Mouse (Mus musculus) fat pad, adult 2 months (tissue): Measurements from ENCODE around the gene Ephb2.

Source experiments
- DNase-seq: peaks from one replicate; pipeline ENCODE4 v3.0.0-alpha.2; 2011; ENCODE audit warnings: low read depth, low spot score; ENCODE audit errors: extremely low read depth

Ephb2 gene

GRCm38 (mm10) chr4:136765080-136765479 lies 70.7 kb downstream of the Ephb2 start:
- no peak for DNase-seq

DNA sequence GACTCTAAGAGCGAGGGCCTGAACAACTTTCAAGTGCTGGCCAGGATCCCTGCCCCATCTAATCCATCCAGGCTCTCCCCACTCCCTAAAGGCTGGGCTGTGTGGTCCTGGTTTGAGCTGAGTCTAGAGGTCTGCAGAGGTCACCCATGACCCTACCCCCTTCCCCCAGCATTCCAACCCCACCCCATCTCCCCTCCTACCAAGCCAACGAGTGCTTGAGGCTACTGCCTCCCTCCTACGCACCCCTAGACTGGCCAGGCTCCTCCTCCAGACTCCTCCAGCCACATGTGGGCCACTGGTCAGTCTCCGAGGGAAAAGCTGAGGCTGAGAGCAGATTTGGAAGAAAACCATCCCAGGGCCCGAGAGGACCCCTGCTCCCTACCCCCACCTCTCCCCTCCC lies 72.4 kb downstream of the Ephb2 start:
- DNase-seq, result no peak

- DNase-seq, result no peak
Measured at GRCm38 (mm10) chr4:136761713-136762380, 73.9 kb downstream of the Ephb2 start.

DNA sequence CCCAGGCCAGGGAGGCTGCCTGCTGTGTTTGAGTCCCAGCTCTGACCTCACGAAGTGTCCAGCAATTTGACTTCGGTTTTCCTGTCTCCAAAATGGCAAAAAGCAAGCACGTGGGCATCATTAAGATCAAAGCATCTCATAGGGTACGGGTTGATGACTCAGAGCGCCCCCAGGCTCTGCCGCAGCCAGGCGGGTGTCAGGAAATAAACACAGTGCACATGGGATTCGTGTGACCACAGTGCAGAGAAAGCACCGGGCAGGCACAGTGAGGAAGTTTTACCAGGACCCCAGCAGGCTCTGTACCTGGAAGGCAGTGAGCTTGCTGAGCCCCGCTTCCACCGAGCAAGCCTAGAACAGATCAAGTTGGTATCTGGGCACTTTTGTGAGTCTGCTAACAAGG lies 74.9 kb downstream of the Ephb2 start:
- no peak for DNase-seq

DNA sequence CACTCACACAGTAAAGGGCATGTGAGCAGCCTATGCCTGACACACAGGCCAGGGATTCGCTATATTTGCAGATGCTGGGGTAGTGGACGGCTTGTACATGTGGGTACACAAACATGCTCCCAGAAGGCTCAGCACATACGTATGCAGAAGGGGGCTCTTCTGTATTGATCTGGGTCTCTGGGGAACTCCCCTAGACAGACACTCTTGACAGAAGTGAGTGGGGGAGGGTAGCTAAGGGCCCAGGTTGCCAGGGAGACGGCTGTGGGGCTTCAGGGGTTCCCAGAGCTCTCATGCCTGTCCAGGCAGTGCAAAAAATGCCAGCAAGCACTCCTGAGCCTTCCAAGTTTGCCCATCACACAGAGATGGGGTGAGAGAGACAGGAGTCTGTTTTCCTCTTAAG lies 78.7 kb downstream of the Ephb2 start:
- DNase-seq, result no peak

DNA sequence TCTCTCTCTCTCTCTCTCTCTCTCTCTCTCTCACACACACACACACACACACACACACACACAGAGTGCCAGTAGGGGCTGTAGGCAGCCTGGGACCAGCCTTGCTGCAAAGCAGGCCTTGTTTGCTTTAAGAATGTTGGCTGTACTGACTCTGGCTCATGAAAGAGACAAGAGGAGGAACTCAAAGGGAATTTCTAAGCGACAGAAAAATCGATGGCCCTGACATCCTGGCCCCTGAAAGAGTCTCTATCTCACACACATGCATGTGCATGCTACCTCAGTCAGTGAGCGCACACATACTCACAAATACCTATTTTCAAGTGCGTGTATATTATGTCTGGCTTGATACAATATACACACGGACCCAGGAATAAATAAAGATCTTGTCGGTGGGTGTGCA lies 79.3 kb downstream of the Ephb2 start:
- no peak for DNase-seq

GRCm38 (mm10) chr4:136755364-136755811 lies 80.4 kb downstream of the Ephb2 start:
- no peak for DNase-seq

DNA sequence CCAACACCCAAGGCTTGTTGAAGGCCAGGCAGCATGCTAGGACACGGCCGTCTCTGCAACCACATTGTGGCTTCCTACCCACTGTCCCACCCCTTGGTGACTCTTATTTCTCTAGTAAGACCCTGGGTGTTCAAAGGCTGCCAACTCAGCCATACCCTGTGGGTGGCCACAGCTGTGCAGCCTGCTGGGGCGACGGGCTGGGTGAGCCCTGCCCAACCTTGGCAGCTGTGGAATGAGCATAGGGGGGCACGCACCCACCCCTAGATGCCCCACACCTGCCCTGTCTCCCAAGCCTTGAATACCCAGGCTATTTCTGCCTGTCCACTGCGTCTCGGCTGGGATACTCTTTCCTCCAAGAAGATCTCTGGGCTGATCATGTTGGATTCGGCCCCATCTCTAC lies 81.5 kb downstream of the Ephb2 start:
- DNase-seq, result no peak

GRCm38 (mm10) chr4:136751355-136752020 lies 84.3 kb downstream of the Ephb2 start:
- DNase-seq, result no peak

DNA sequence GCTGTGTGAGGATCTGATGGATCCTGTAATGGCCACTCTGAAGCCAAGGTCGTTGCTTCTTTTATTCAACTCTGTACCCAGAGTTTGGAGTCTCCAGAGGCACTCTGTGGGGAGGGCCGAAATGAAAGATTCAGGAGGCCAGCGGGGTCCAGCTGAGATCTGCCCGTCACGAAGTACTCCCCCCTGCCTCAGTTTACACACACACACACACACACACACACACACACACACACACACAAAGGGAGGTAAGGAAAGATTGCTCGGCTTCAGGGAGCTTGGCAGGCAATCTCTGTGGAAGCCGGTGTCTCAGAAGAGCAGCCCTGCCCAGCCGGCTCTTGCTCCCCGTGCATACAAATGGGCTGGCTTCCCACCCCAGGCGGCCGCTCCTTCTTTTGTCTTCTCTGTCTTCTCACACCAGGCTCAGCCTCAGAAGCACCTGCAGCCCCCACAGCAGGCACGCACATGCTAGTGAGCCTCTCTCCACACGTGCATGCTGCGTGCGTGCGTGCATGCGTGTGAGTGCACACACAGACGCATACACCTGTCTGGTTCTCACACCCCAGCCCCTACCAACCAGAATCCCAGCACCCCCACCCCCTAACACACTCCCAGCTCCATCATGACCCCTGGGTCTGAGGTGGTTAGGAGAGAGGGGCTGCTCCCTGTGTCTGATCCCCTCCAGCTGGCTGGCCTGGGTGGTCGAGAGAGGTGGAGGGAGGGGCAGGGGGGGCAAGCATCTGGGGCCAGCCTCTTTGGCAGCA lies 85.0 kb downstream of the Ephb2 start:
- no peak for DNase-seq

DNA sequence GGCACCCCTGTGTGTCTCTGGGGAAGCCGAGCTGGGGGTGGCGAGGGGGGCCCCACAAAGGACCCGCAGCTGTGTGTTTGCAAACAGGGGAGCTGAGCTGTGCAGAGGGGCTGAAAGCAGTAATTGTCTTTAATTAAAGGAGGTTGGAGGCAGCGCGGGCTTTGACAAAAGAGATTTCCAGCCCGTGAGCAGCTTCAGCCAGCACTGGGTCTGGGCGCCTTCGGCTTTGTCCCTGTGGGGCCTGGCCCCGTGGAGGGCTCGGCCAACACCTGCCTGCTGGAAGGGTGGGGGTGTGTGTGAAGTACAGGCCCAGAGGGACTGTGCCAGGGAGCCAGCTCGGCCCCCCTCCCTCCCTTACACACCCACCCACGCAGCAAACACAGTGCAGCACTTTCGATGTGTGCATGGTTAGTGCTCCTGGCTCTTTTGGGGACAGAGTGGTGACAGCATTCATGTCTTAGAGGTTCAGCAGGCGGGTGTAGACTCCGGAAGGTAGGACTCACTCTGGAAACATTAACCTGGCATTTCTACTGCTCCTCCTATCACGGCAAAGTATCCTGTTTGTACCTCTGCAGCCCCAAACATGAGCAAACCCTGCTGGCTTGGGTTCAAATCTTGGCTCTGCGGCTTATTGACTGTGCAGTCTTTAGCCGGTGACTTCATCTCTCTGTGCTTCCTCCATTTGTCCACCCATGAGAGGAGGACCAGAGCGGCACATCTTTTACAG lies 85.8 kb downstream of the Ephb2 start:
- DNase-seq, result no peak

- no peak for DNase-seq
Measured at GRCm38 (mm10) chr4:136749431-136749830, 86.4 kb downstream of the Ephb2 start.

DNA sequence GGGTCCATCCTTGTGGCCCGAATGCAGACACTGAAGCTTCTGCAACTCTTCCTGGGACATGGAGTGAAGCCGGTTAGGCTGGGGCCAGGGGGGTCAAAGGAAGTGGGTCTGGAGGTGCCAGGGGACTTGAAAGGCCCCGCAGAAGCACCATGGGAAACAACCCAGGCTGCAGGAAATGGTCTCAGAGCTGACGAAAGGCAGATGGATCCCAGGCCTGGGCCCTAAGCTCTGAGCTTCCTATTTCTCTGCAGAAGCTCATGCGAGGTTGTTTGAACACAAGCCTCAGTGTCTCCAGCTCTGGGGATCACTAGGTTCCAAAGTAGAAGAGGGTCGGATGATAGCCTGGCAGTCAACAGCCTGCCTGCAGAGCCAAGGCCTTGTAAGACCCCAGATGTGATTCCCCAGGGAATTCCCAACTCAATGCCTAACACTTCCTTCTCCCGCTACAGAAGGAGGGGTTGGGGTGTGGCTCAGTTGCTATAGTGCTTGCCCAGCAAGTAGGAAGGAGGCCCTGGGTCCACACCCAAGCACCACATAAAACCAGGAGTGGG lies 86.9 kb downstream of the Ephb2 start:
- DNase-seq, result no peak

- no peak for DNase-seq
Measured at GRCm38 (mm10) chr4:136746516-136746915, 89.3 kb downstream of the Ephb2 start.

DNA sequence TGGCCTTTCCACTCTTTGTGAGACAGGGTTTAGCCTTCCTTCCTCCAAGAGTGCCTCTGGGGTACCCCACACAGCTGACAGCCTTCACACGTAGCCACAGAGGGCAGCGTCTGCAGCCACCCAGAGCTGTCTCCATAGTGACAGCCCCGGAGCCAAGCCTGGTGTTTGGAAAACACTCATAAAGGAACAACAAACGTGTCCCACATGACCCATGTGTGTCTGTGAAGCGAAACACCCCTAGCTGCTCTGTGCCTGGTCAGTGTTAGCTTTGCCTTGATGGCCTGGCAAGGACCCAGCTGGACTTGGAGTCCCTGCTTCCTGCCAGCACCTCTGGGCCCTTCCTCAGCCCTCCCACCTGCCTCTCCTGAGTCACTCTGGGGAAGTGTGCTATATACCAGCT lies 93.1 kb downstream of the Ephb2 start:
- DNase-seq, result no peak

DNA sequence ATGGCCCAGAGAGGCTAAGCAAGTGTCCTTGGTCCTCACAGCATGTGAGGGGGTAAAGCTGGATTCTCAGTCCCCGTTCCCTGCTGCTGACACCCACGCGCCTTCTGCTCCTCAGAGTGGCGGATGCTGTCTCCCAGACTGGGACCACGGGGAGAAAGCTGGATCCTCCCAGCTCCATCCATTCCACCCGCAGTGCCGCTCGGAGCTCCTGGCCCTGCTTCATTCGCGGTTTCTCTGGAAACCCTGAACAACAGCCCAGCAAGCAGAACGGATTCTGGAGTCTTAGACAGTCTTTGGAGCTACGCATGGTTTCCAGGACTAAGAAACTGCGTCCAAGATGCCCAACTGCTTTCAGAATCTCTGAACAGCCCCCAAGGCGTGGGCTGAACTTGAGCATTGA lies 93.9 kb downstream of the Ephb2 start:
- DNase-seq, result no peak

DNA sequence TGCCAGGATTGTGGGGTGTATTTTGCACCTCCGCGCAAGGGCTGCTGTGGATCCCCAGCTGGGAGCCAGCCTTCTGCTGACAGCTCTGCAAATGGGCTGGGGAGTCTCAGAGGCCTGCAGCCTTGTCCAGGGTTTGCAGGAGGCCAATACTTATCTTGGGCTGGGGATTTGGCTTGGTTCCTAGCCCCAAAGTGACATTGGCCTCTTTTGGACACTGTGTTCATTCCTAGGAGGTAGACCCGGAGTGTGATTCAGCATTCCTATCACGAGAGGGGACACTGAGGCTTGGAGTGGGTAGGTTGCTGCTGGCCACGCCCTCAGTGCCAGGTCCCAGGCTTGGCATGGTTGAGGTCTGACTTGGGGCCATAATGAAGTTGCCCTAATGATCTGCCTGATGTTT lies 94.8 kb downstream of the Ephb2 start:
- DNase-seq, result no peak

- DNase-seq, result no peak
Measured at GRCm38 (mm10) chr4:136739189-136739588, 96.6 kb downstream of the Ephb2 start.

- DNase-seq, result no peak
Measured at GRCm38 (mm10) chr4:136738291-136738690, 97.5 kb downstream of the Ephb2 start.

GRCm38 (mm10) chr4:136735856-136736255 lies 99.9 kb downstream of the Ephb2 start:
- no peak for DNase-seq

DNA sequence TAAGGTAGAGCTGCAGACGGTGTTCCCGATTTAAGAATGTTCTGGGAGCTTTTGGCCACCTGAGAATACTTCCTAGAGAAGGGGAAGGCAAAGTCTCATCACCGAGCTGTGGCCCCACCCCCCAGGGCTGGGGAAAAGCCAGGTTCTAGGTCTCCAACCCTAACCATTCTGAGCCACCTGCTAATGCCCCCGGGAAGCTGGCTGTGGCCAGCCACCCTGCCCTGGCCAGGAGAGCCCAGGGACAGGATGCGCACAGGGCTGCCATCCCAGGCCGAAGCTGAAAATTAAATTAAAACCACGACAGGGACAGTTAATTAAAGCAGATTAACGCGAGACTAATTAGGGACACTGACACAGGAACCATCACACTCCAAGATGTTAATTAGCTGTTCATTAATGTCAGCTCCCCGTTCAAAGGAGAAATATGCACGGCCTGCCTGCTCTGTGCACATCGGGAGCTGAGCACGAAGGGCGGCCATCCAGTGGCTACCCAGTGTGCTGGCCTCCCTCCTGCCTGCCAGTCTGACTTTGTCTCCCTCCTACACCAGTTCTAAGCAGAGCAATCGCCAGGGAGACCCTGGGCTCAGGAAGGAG lies 101.5 kb downstream of the Ephb2 start:
- no peak for DNase-seq
